Comparison of ENCODE assay signal across 11 mouse cellular contexts in genomic region chr3:137682911-137683806, GRCm38 (mm10). TPM values are rescaled to one million over a fixed set of nuclear protein-coding genes. Genes with fewer than 3 reads are reported as not detected.
A peak's percentile ranks its signal among the peaks of the same experiment; 100 is the strongest.
DNase-seq lines count a peak whose midpoint lies in the region; ATAC-seq lines count a peak whose summit lies in the region.
"Had no signal": no experiment of that assay in that cellular context is flagged by ENCODE, and none has a peak within 500 bp of the region (broad histone marks: within the 10 kb centered on the region; RNA-seq: fewer than 3 reads in every experiment).

No protein-coding gene starts in this region.

- no peak overlapping the region for H3K4me3 ChIP-seq in embryonic facial prominence, embryonic 12.5 days

- H3K9ac ChIP-seq in embryonic facial prominence, embryonic 12.5 days, result no peak overlapping the region

- intact Hi-C loops in left cerebral cortex, postnatal 25 days (cut with DNase I), result no loop called here
- intact Hi-C loops in heart, postnatal 10 days (cut with DNase I), result no loop called here

- no peaks in the 10 kb centered on the region for H3K9me3 ChIP-seq in embryonic facial prominence, embryonic 12.5 days

- DNase-seq in frontal cortex, postnatal 14 days (ENCODE audit: low spot score in 2 of 2), result peak; percentile 21 to 38
- DNase-seq in left cerebral cortex, postnatal 25 days (ENCODE audit: low spot score in 2 of 2), result peak; percentile 49 to 64
- DNase-seq in retina, postnatal 1 day, result peak; percentile 86
- no peak for DNase-seq in heart, postnatal 10 days
- DNase-seq in heart, postnatal 4 days, result no peak
- no peak for DNase-seq in gastrocnemius, postnatal 4 days (ENCODE audit: low spot score in 2 of 2)
- no peak for DNase-seq in kidney, postnatal 14 days
- DNase-seq: kidney, adult 18-20 months had no signal

- WGBS in embryonic facial prominence, embryonic 12.5 days, result 25% methylated on average over 7 of the region's 7 CpGs

- H3K27ac ChIP-seq in embryonic facial prominence, embryonic 12.5 days, result peak overlapping the region; percentile 7; the same call in 1 of the 2 replicates

- no peak overlapping the region for H3K4me2 ChIP-seq in embryonic facial prominence, embryonic 12.5 days (replicated peaks)

- no peaks in the 10 kb centered on the region for H3K36me3 ChIP-seq in embryonic facial prominence, embryonic 12.5 days

- no peaks in the 10 kb centered on the region for H3K27me3 ChIP-seq in embryonic facial prominence, embryonic 12.5 days

- H3K4me1 ChIP-seq in embryonic facial prominence, embryonic 12.5 days, result peaks cover 9% of the 10 kb centered on the region; the same call in 1 of the 2 replicates

- ATAC-seq in embryonic facial prominence, embryonic 12.5 days (ENCODE audit: insufficient number of reproducible peaks, insufficient read depth, low FRiP score, low TSS enrichment), result peak; percentile 59; the same call in 1 of the 2 replicates

RNA-seq across cellular contexts. Expression of gene Gm21962, which starts 11.8 kb away (rescaled TPM):
- polyA plus RNA-seq in embryonic facial prominence, embryonic 12.5 days (2016; fragmentation: Nextera tagmentation; extraction: Ambion mirVana), result not detected in 2 replicates
- total RNA-seq in left cerebral cortex, postnatal 25 days (2021), result not detected
- not detected for total RNA-seq in heart, postnatal 10 days (2021)
- not detected for total RNA-seq in heart, postnatal 4 days (2021)
- not detected for total RNA-seq in gastrocnemius, postnatal 4 days (2021)
- polyA plus RNA-seq: cortical plate, adult 2 months; stomach, embryonic 16.5 days had no signal

Comparison
In these comparisons a context has a peak if more than half of its experiments do, and no peak if none do; other contexts are left out.
1. DNase-seq: peak in frontal cortex, postnatal 14 days (2 of 2), left cerebral cortex, postnatal 25 days (2 of 2) and retina, postnatal 1 day (single experiment); none in heart, postnatal 10 days (0 of 2), heart, postnatal 4 days (single experiment), gastrocnemius, postnatal 4 days (0 of 2) and kidney, postnatal 14 days (single experiment).